Mouse (Mus musculus) lung, postnatal 10 days (tissue): ENCODE measurements around the gene Olfr1160.
"Not testable (repeated sequence)": the region's sequence is repeated elsewhere in the genome, so short reads cannot be mapped to it uniquely, and the experiment has no call there.

Experiments used
- DNase-seq: peaks from one replicate; pipeline ENCODE4 v3.0.0; 2021

The Olfr1160 gene

GRCm38 (mm10) chr2:88007515-88008318 lies at the start of gene Olfr1160:
Olfr1160 (minus strand) TSS chr2:88008268.
- DNase-seq, result no peak

- DNase-seq, result no peak
Observed at GRCm38 (mm10) chr2:88051029-88051428, 43.0 kb upstream of the Olfr1160 start, which contains the start of gene Olfr1162. Olfr1162 (minus strand) TSS chr2:88051129.

GRCm38 (mm10) chr2:88037599-88037998 lies 29.5 kb upstream of the Olfr1160 start, which contains the start of gene Olfr73:
Olfr73 (minus strand) TSS chr2:88037699.
- DNase-seq, result no peak

GRCm38 (mm10) chr2:88022474-88022873 lies 14.4 kb upstream of the Olfr1160 start, which contains the start of gene Olfr1161:
Olfr1161 (plus strand) TSS chr2:88022774.
- not testable (repeated sequence) for DNase-seq

GRCm38 (mm10) chr2:87989813-87990212 lies 18.3 kb downstream of the Olfr1160 start, which contains the start of gene Olfr1158:
Olfr1158 (plus strand) TSS chr2:87990113.
- DNase-seq, result no peak

GRCm38 (mm10) chr2:87974563-87974962 lies 33.5 kb downstream of the Olfr1160 start, which contains the start of gene Olfr74:
Olfr74 (minus strand) TSS chr2:87974663.
- no peak for DNase-seq

GRCm38 (mm10) chr2:87968199-87968598 lies 39.9 kb downstream of the Olfr1160 start, which contains the start of gene Olfr1157:
Olfr1157 (minus strand) TSS chr2:87968299.
- no peak for DNase-seq

GRCm38 (mm10) chr2:87953000-87953399 lies 55.1 kb downstream of the Olfr1160 start, which contains the start of gene Olfr1156:
Olfr1156 (minus strand) TSS chr2:87953100.
- DNase-seq, result no peak
